Mouse (Mus musculus): ENCODE results near the gene Tln1. TPM values are rescaled to one million over a fixed set of nuclear protein-coding genes. Genes with fewer than 3 reads are reported as not detected.

The Tln1 gene
- polyA plus RNA-seq, 1 experiment from 2014 or later = 70.2 TPM

DNA sequence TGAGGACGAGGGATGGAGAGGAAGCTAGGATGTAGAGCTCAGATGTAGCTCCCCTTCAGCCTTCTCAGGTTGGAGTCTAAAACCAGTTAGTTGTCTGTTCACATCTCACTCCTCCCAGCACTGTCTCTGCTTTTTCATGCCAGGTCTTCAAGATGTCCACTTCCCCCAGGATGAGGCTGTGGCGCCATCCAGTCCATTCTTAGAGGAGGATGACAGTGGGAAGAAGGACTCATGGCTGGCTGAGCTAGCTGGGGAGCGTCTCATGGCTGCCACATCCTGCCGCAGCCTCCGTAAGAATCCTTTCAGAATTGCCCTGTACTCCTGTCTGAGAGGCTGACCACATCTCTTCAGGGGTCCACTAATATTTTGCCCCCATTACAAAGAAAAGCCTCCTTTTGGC, 18.2 kb upstream of the Tln1 start:
- WGBS = 93% methylated on average over 5 of the region's 5 CpGs
- DNase-seq (ENCODE audit: low spot score) = no peak
- no peak overlapping the region for H3K9ac ChIP-seq (ENCODE audit: low read depth, low read length)
- H3K4me3 ChIP-seq (ENCODE audit: low read depth, low read length) = no peak overlapping the region
- H3K9me3 ChIP-seq (ENCODE audit: control insufficient read depth, low read length) = no peaks in the 10 kb centered on the region
- H3K36me3 ChIP-seq (ENCODE audit: control insufficient read depth, insufficient read depth, low read length) = peaks cover 41% of the 10 kb centered on the region
- H3K27ac ChIP-seq (replicated peaks; ENCODE audit: low read depth, low read length) = no peak overlapping the region
- H3K4me1 ChIP-seq (ENCODE audit: control insufficient read depth, insufficient read depth, low read length) = peaks cover 31% of the 10 kb centered on the region
- no peak overlapping the region for H3K4me2 ChIP-seq (ENCODE audit: low read depth, low read length)
- ATAC-seq (ENCODE audit: low read depth) = no peak
- H3K27me3 ChIP-seq (replicated peaks; ENCODE audit: control insufficient read depth, insufficient read depth, low read length) = no peaks in the 10 kb centered on the region

DNA sequence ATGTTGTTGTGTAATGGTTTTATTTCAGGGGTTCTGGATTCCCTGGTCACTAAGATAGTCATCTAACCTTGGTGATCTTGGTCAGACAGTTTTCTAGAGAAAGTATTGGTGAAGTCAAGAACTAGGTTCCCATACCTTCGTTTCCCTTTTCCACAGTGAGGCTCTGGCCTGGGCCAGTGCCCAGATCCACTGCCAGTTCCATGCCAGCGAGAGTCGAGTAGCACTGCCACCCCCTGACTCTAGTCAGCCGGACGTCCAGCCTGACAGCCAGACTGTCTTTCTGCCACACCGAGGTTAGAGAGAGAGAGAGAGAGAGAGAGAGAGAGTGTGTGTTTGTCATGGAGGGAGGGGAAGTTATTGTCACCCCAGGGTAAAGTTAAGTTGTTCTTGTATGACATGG, 17.2 kb upstream of the Tln1 start:
- Histone ChIP-seq H3K27me3 (replicated peaks; ENCODE audit: control insufficient read depth, insufficient read depth, low read length) (no peaks in the 10 kb centered on the region), H3K4me1 (ENCODE audit: control insufficient read depth, insufficient read depth, low read length) (peaks cover 37% of the 10 kb centered on the region), H3K27ac (replicated peaks; ENCODE audit: low read depth, low read length) (no peak overlapping the region), H3K9me3 (ENCODE audit: control insufficient read depth, low read length) (no peaks in the 10 kb centered on the region), H3K36me3 (ENCODE audit: control insufficient read depth, insufficient read depth, low read length) (peaks cover 48% of the 10 kb centered on the region), H3K4me2 (ENCODE audit: low read depth, low read length) (peak overlapping the region; percentile 96), H3K9ac (ENCODE audit: low read depth, low read length) (peak overlapping the region; percentile 87; the same call in 1 of the 2 replicates), H3K4me3 (ENCODE audit: low read depth, low read length) (peak overlapping the region; percentile 87)
- no peak for DNase-seq (ENCODE audit: low spot score)
- ATAC-seq (ENCODE audit: low read depth) = no peak
- 84% methylated on average over 6 of the region's 6 CpGs for WGBS

DNA sequence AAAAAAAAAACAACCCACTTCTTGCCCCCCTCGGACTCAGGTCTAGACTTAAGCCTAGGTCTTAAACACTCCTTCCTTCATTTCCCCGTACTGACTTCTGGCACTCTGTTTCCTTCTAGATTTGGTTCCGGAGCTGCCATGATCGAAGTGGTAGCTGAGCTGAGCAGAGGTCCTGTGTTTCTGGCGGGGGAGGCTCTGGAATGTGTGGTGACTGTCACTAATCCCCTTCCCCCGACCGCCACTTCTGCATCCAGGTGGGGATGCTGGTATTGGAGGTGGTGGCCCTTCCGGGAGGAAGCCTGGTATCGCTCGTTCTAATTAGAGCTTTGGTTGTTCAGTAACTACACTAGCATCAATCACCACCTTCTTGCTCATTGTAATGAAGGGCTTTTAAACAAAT, 16.8 kb upstream of the Tln1 start:
- DNase-seq (ENCODE audit: low spot score) (no peak), ATAC-seq (ENCODE audit: low read depth) (no peak)
- Histone ChIP-seq H3K4me1 (ENCODE audit: control insufficient read depth, insufficient read depth, low read length) (peaks cover 37% of the 10 kb centered on the region), H3K27ac (replicated peaks; ENCODE audit: low read depth, low read length) (peak overlapping the region; percentile 84), H3K9me3 (ENCODE audit: control insufficient read depth, low read length) (no peaks in the 10 kb centered on the region), H3K27me3 (replicated peaks; ENCODE audit: control insufficient read depth, insufficient read depth, low read length) (no peaks in the 10 kb centered on the region), H3K9ac (ENCODE audit: low read depth, low read length) (peak overlapping the region; percentile 87), H3K36me3 (ENCODE audit: control insufficient read depth, insufficient read depth, low read length) (peaks cover 52% of the 10 kb centered on the region), H3K4me2 (ENCODE audit: low read depth, low read length) (peak overlapping the region; percentile 96), H3K4me3 (ENCODE audit: low read depth, low read length) (peak overlapping the region; percentile 87)
- WGBS = 7% methylated on average over 10 of the region's 10 CpGs

DNA sequence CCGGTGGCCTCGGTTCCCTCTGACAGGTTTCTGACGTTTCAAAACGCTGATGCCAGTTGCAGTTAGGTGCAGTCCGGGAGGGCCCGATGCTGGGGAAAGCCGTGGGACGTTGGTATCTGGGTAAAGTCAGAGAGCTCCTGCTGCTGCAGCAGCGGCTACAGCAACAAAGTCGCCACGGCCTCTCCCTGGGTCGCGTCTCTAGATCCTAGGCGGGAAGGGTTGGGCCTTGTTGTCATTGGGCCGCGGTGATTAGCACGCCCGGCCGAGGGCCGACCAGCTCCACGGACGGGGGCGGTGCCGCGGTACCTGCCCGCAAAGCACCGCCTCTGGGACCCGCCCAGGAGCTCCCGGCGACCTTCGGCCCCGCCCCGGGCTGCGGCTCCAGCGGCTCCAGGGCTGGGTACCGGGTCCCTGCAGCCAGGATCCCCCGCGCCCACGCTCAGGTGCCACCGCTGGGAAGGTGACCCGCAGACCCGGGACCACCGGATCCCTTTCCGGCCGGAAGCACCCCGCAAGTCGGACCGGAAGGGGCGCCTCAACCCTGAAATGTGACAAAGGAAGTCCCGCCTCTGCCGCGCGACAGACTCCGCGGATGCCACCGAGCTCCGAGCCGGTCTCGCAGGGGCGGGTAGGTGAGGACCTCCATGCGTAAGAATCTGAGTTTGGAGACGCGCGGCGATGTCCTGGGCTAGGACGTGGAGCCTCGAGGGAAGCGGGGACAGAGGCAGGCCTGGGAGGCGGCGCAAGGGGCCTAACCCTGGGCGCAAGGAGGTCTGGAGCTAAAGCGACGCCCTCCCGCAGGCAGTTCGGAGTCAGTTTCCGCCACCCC, 16.1 kb upstream of the Tln1 start, which contains the start of the genes Rgp1 and Gba2:
TSS of gene Rgp1 (plus strand) at position 340 of the 829 bp plus-strand sequence.
TSS of gene Gba2 (minus strand) at position 498 of the 829 bp plus-strand sequence.
- no peaks in the 10 kb centered on the region for H3K27me3 ChIP-seq (replicated peaks; ENCODE audit: control insufficient read depth, insufficient read depth, low read length)
- ATAC-seq (ENCODE audit: low read depth) = peak; percentile 94
- peaks cover 51% of the 10 kb centered on the region for H3K36me3 ChIP-seq (ENCODE audit: control insufficient read depth, insufficient read depth, low read length)
- no peaks in the 10 kb centered on the region for H3K9me3 ChIP-seq (ENCODE audit: control insufficient read depth, low read length)
- peaks cover 37% of the 10 kb centered on the region for H3K4me1 ChIP-seq (ENCODE audit: control insufficient read depth, insufficient read depth, low read length)
- peak within 1 kb of the TSS; percentile 84 for H3K27ac ChIP-seq (replicated peaks; ENCODE audit: low read depth, low read length)
- 0% methylated on average over 46 of the region's 76 CpGs for WGBS
- peak within 1 kb of the TSS; percentile 87 for H3K4me3 ChIP-seq (ENCODE audit: low read depth, low read length)
- peak; percentile 92 for DNase-seq (ENCODE audit: low spot score)
- peak within 1 kb of the TSS; percentile 87 for H3K9ac ChIP-seq (ENCODE audit: low read depth, low read length)
- H3K4me2 ChIP-seq (ENCODE audit: low read depth, low read length) = peak within 1 kb of the TSS; percentile 96

DNA sequence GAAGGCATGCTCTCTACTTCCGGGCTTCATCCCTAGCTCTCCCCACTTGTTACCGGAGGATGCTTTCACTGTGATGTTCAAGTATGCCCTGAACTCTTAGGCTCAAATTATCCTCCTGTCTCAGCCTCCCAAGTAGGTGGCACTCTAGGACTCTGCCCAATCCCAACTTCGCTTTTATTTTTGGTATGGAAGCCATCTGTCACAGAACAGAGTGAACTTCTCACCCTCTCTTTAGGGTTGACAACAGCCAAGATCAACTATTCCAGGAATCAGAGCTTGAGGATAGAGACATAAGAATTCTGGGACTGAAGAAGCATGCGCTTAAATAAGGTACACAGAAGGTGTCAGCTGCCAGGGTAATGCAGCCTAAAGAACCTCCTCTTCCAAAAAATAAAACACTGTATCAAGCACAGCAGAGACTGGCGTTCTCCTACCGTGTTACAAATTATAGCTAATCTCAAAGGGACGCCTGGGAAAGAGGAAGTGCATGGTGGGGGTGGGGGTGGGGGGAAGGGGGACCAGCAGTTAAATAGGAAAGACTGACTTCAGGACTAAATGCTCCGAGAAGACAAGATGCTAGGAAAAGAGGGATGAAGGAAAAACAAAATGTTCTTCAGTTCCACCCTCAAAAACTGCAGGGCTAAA, 14.9 kb upstream of the Tln1 start:
- ATAC-seq (ENCODE audit: low read depth) (no peak), DNase-seq (ENCODE audit: low spot score) (no peak)
- no peaks in the 10 kb centered on the region for H3K9me3 ChIP-seq (ENCODE audit: control insufficient read depth, low read length)
- H3K27ac ChIP-seq (replicated peaks; ENCODE audit: low read depth, low read length) = no peak overlapping the region
- H3K36me3 ChIP-seq (ENCODE audit: control insufficient read depth, insufficient read depth, low read length) = peaks cover 47% of the 10 kb centered on the region
- WGBS = 37% methylated on average over 8 of the region's 8 CpGs
- H3K4me3 ChIP-seq (ENCODE audit: low read depth, low read length) = peak overlapping the region; percentile 87
- H3K4me2 ChIP-seq (ENCODE audit: low read depth, low read length) = peak overlapping the region; percentile 96
- peaks cover 37% of the 10 kb centered on the region for H3K4me1 ChIP-seq (ENCODE audit: control insufficient read depth, insufficient read depth, low read length)
- H3K9ac ChIP-seq (ENCODE audit: low read depth, low read length) = peak overlapping the region; percentile 87
- no peaks in the 10 kb centered on the region for H3K27me3 ChIP-seq (replicated peaks; ENCODE audit: control insufficient read depth, insufficient read depth, low read length)

DNA sequence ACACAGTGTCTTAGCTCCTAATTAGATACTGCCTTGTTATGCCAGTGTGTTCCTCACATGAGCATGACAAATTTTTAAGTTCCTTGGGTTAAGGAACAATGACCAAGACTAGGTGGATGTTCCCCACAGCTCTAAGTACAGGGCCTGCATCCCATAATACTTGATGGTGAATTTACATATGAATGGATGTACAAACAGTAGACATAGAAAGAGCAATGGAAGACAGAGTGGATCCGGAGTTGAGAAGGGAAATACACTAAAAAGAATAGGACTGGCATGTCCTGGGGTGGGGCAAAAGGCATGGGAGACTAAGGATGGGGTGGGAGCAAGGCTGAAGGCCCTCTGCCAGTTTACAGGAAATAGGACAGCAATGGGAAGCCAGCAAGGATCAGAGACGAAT, 12.9 kb upstream of the Tln1 start:
- 0 out of 2 replicates have a peak overlapping the region, but pooled peaks have one; percentile 1 for H3K4me2 ChIP-seq (ENCODE audit: low read depth, low read length)

DNA sequence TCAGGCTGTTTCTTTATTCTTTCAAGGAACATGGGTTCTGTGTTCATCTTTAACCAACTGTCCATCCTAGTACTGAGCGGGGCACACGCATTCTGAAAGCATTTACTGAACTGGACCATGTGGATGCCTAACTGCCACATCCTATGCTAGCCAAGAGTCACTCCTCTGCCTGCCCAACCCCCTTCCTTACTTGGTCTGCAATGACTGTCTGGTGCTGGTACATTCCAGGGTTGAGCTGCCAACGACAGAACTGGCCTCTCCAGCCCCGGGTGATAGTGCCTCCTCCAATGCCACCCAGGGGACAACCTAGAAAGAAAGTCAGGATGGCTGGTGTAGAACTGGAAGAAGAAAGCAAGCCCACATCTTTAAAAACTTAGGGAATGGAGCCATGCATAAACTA, 11.1 kb upstream of the Tln1 start:
- H3K9ac ChIP-seq (ENCODE audit: low read depth, low read length) = no peak overlapping the region
- H3K4me1 ChIP-seq (ENCODE audit: control insufficient read depth, insufficient read depth, low read length) = peaks cover 29% of the 10 kb centered on the region
- no peak for DNase-seq (ENCODE audit: low spot score)
- H3K9me3 ChIP-seq (ENCODE audit: control insufficient read depth, low read length) = no peaks in the 10 kb centered on the region
- no peak for ATAC-seq (ENCODE audit: low read depth)
- no peaks in the 10 kb centered on the region for H3K27me3 ChIP-seq (replicated peaks; ENCODE audit: control insufficient read depth, insufficient read depth, low read length)
- H3K27ac ChIP-seq (replicated peaks; ENCODE audit: low read depth, low read length) = no peak overlapping the region
- no peak overlapping the region for H3K4me3 ChIP-seq (ENCODE audit: low read depth, low read length)
- no peak overlapping the region for H3K4me2 ChIP-seq (ENCODE audit: low read depth, low read length)
- 93% methylated on average over 4 of the region's 4 CpGs for WGBS
- peaks cover 61% of the 10 kb centered on the region for H3K36me3 ChIP-seq (ENCODE audit: control insufficient read depth, insufficient read depth, low read length)

More for the DNA sequence above, 12.9 kb upstream of the Tln1 start:
- no peak overlapping the region for H3K4me3 ChIP-seq (ENCODE audit: low read depth, low read length)
- ATAC-seq (ENCODE audit: low read depth) = no peak
- H3K27ac ChIP-seq (replicated peaks; ENCODE audit: low read depth, low read length) = no peak overlapping the region
- H3K36me3 ChIP-seq (ENCODE audit: control insufficient read depth, insufficient read depth, low read length) = peaks cover 46% of the 10 kb centered on the region
- DNase-seq (ENCODE audit: low spot score) = no peak
- H3K27me3 ChIP-seq (replicated peaks; ENCODE audit: control insufficient read depth, insufficient read depth, low read length) = no peaks in the 10 kb centered on the region
- no peak overlapping the region for H3K9ac ChIP-seq (ENCODE audit: low read depth, low read length)
- peaks cover 37% of the 10 kb centered on the region for H3K4me1 ChIP-seq (ENCODE audit: control insufficient read depth, insufficient read depth, low read length)
- 78% methylated on average over 2 of the region's 2 CpGs for WGBS
- H3K9me3 ChIP-seq (ENCODE audit: control insufficient read depth, low read length) = no peaks in the 10 kb centered on the region

DNA sequence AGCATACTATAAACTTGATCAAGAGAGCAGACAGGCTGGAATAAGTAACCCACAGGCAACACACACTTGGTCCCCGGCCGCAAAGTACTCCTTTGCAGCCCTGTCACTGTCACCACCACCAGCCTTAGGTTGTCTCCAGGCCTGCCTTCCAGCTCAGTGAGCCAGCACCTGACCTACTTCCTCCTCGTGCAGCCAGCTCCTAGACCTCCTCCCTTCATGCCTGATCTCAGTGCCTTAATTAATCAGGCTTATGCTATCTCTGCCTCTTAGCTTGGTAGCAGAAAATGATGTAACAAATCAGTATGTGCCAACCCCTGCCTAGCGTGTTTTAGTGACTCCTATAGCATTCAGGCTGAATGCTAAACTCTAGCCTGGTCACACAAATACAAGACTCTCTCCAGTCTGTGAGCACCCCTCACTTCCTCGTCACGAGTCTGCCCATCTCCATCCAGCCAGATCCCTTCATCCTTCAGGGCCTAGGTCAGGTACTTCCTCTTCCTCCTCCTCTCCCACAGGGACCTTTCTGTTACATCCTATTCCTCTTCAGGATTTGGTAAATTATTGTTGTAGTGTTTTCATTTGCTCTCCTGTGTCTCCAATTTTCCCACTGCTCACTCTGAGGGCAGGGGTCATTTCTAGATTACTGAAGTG, 9.0 kb upstream of the Tln1 start:
- H3K4me3 ChIP-seq (ENCODE audit: low read depth, low read length) = no peak overlapping the region
- no peak for ATAC-seq (ENCODE audit: low read depth)
- no peak overlapping the region for H3K4me2 ChIP-seq (ENCODE audit: low read depth, low read length)
- peaks cover 14% of the 10 kb centered on the region for H3K4me1 ChIP-seq (ENCODE audit: control insufficient read depth, insufficient read depth, low read length)
- DNase-seq (ENCODE audit: low spot score) = no peak
- H3K36me3 ChIP-seq (ENCODE audit: control insufficient read depth, insufficient read depth, low read length) = peaks cover 82% of the 10 kb centered on the region
- H3K27me3 ChIP-seq (replicated peaks; ENCODE audit: control insufficient read depth, insufficient read depth, low read length) = no peaks in the 10 kb centered on the region
- 86% methylated on average over 6 of the region's 6 CpGs for WGBS
- H3K9ac ChIP-seq (ENCODE audit: low read depth, low read length) = no peak overlapping the region
- H3K9me3 ChIP-seq (ENCODE audit: control insufficient read depth, low read length) = no peaks in the 10 kb centered on the region
- no peak overlapping the region for H3K27ac ChIP-seq (replicated peaks; ENCODE audit: low read depth, low read length)

Data from embryonic facial prominence, embryonic 14.5 days (tissue).